Mouse (Mus musculus): Measurements from ENCODE around the gene Atg7. TPM values are rescaled to one million over a fixed set of nuclear protein-coding genes. Genes with fewer than 3 reads are reported as not detected.
"Not testable (repeated sequence)": the region's sequence is repeated elsewhere in the genome, so short reads cannot be mapped to it uniquely, and the experiment has no call there.

The Atg7 gene
- total RNA-seq, 2 experiments from 2014 or later, result 24.7 to 26.5 TPM

- Histone ChIP-seq H3K4me3 (no peak overlapping the region), H3K27ac (peak overlapping the region; percentile 92)
- no peak for TF ChIP-seq CTCF (conservative IDR thresholded peaks at IDR 0.05)
- no peak for DNase-seq (ENCODE audit: low spot score in 2 of 2)
Observed at GRCm38 (mm10) chr6:114880798-114881197, 237.9 kb downstream of the Atg7 start.

- H3K27ac ChIP-seq, result peak overlapping the region; percentile 92
- no peak for TF ChIP-seq CTCF (conservative IDR thresholded peaks at IDR 0.05)
- no peak for DNase-seq (ENCODE audit: low spot score in 2 of 2)
- H3K4me3 ChIP-seq, result no peak overlapping the region
Observed at GRCm38 (mm10) chr6:114882212-114882611, 239.3 kb downstream of the Atg7 start.

- H3K27ac ChIP-seq, result peak overlapping the region; percentile 92
- H3K4me3 ChIP-seq, result no peak overlapping the region
- no peak for TF ChIP-seq CTCF (conservative IDR thresholded peaks at IDR 0.05)
- no peak for DNase-seq (ENCODE audit: low spot score in 2 of 2)
Observed at GRCm38 (mm10) chr6:114882675-114883074, 239.8 kb downstream of the Atg7 start.

- DNase-seq (ENCODE audit: low spot score in 2 of 2), result peak; percentile 49 to 85
- no peak for TF ChIP-seq CTCF (conservative IDR thresholded peaks at IDR 0.05)
- Histone ChIP-seq H3K27ac (peak overlapping the region; percentile 92), H3K4me3 (no peak overlapping the region; the same call in 1 of the 2 replicates)
Observed at GRCm38 (mm10) chr6:114883261-114883740, 240.4 kb downstream of the Atg7 start.

GRCm38 (mm10) chr6:114885129-114885528 is 242.2 kb downstream of the Atg7 start:
- no peak for TF ChIP-seq CTCF (conservative IDR thresholded peaks at IDR 0.05)
- H3K4me3 ChIP-seq, result no peak overlapping the region
- DNase-seq (ENCODE audit: low spot score in 2 of 2), result no peak
- H3K27ac ChIP-seq, result peak overlapping the region; percentile 92

GRCm38 (mm10) chr6:114886012-114886411 is 243.1 kb downstream of the Atg7 start:
- Histone ChIP-seq H3K4me3 (no peak overlapping the region), H3K27ac (peak overlapping the region; percentile 92)
- no peak for TF ChIP-seq CTCF (conservative IDR thresholded peaks at IDR 0.05)
- DNase-seq (ENCODE audit: low spot score in 2 of 2), result no peak

- no peak for DNase-seq (ENCODE audit: low spot score in 2 of 2)
- peak overlapping the region; percentile 92 for H3K27ac ChIP-seq
- H3K4me3 ChIP-seq, result no peak overlapping the region
- TF ChIP-seq CTCF (conservative IDR thresholded peaks at IDR 0.05), result no peak
Observed at GRCm38 (mm10) chr6:114886504-114887361, 243.8 kb downstream of the Atg7 start.

- peak; percentile 75 for TF ChIP-seq CTCF (conservative IDR thresholded peaks at IDR 0.05)
- peak overlapping the region; percentile 11; the same call in 1 of the 2 replicates for H3K4me3 ChIP-seq
- peak overlapping the region; percentile 92 for H3K27ac ChIP-seq
- DNase-seq (ENCODE audit: low spot score in 2 of 2), result peak; percentile 67 to 78
Observed at GRCm38 (mm10) chr6:114888922-114889321, 246.0 kb downstream of the Atg7 start.

GRCm38 (mm10) chr6:114889971-114890370 is 247.1 kb downstream of the Atg7 start:
- peak overlapping the region; percentile 93 for H3K27ac ChIP-seq
- H3K4me3 ChIP-seq; DNase-seq (ENCODE audit: low spot score in 2 of 2): not testable (repeated sequence)

GRCm38 (mm10) chr6:114890411-114891115 is 247.7 kb downstream of the Atg7 start:
- H3K27ac ChIP-seq, result peak overlapping the region; percentile 93
- H3K4me3 ChIP-seq, result peak overlapping the region; percentile 14; the same call in 1 of the 2 replicates
- DNase-seq (ENCODE audit: low spot score in 2 of 2), result peak; percentile 80 to 83
- TF ChIP-seq CTCF (conservative IDR thresholded peaks at IDR 0.05), result peak; percentile 37; the same call in 1 of the 2 replicates

- H3K27ac ChIP-seq, result peak overlapping the region; percentile 93
- TF ChIP-seq CTCF (conservative IDR thresholded peaks at IDR 0.05), result no peak
- no peak overlapping the region for H3K4me3 ChIP-seq
- DNase-seq (ENCODE audit: low spot score in 2 of 2), result no peak
Observed at GRCm38 (mm10) chr6:114891272-114891671, 248.4 kb downstream of the Atg7 start.

GRCm38 (mm10) chr6:114891771-114892170 is 248.9 kb downstream of the Atg7 start:
- TF ChIP-seq CTCF (conservative IDR thresholded peaks at IDR 0.05), result no peak
- peak overlapping the region; percentile 93 for H3K27ac ChIP-seq
- DNase-seq (ENCODE audit: low spot score in 2 of 2), result no peak
- peak overlapping the region; percentile 32; the same call in 1 of the 2 replicates for H3K4me3 ChIP-seq

GRCm38 (mm10) chr6:114892363-114892762 is 249.5 kb downstream of the Atg7 start:
- DNase-seq (ENCODE audit: low spot score in 2 of 2), result peak; percentile 76 to 88

More at GRCm38 (mm10) chr6:114892363-114892762, 249.5 kb downstream of the Atg7 start:
- Histone ChIP-seq H3K27ac (peak overlapping the region; percentile 93), H3K4me3 (peak overlapping the region; percentile 32)
- TF ChIP-seq CTCF (conservative IDR thresholded peaks at IDR 0.05), result no peak

All from layer of hippocampus, adult 2 months (tissue).